Mouse (Mus musculus): ENCODE results near the gene Traf3.

Traf3 gene

DNA sequence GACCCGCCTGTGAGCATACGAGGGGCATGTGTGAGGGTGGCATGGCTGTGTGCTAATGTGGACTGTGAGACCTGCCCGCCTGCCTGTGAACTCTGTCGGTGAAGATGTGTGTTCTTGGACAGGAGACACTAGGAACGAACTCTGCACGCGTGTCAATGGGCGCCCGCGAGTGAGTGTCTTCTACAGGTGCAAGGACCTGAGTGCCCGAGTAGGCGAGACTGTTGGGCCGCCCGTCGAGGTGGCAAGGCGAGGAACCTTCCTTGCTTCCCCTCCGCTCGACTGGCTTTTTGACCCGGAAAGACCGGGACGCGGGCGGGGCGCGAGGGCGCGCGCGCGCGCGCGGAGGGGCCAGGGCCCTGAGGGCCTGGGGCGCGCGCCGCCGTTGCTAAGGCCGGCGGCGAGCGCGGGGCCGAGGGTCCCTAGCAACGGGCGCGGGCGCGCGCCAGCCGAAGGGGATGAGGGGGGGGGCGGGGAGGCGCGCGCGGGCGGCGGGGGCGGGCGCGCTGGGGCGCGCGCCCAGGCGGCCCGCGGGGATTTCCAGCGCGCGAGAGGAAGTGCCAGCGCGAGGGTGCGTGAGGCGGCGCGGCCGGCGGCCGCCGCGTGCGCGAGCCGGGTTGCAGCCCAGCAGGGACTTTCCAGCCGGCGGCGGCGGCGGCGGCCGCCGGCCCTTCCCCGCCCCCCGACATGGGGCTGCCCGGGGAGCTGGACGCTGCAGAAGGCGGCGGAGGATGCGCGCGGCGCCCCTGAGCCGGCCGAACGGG, at the start of gene Traf3:
Gene Traf3, plus strand, starts transcription at position 540 of the 761 bp plus-strand sequence.
- in situ Hi-C loops (cut with MboI, MseI): no loop called here

DNA sequence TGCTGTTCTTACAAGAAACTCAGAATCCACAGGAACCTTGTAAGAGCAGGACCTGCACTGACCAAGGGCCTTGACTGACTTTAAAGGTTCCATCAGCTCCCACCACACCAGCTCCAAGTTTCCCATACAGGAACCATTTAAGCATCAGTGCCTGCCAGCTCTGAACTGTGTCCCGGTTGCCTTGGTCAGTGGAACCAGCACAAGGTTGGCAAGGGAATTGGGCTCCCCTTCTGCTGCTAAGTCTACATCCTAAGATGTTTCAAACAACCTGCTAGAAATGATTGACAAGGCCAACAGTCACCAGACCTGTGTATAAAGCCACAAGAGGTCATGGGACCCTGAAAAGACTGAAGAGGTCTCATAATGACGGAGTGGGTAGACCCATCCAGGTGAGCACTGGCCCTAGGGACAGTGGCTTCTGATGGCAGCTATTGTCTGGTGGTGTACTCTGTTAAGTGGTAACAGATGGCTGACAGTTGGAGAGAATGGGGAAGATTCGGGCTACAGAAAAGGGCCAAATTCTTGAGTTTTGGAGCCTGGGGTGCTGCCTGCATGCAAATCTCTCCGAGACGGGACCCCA, 46.6 kb upstream of the Traf3 start:
- in situ Hi-C loops (cut with MboI, MseI): no loop called here

GRCm38 (mm10) chr12:111120976-111121645, 45.1 kb upstream of the Traf3 start:
- in situ Hi-C loops (cut with MboI, MseI): no loop called here

- in situ Hi-C loops (cut with MboI, MseI): no loop called here
Measured at GRCm38 (mm10) chr12:111122332-111122852, 43.8 kb upstream of the Traf3 start.

DNA sequence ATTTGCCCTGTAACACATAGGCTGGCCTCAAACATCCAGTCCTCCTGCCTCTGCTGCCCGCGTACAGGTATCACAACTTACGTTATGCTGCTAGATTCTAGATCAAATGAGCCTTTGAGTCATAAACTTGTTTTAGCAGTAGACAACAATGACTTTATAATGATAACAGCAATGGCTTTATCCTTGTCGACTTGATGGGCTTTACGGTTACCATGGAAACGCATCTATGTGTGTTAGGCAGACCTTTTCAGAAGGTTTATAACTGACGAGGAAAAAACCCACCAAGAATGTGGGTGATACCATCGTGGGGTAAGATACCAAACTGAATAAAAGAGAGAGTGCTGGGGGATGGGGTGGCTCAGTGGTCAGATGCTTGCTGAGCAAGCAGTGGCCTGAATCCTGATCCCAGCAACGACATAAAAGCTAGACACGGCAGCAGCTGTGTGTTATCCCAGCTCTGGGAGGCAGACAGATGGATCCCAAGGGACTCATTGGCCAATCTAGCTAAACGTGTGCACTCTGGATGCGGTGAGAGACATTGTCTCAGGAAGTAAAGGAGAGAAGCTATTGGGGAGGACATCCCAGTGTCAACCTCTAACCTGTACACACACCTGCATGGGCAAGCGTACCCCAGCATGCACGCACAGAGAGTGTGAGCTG, 41.4 kb upstream of the Traf3 start:
- in situ Hi-C loops (cut with MboI, MseI): no loop called here

- in situ Hi-C loops (cut with MboI, MseI): no loop called here
Measured at GRCm38 (mm10) chr12:111125666-111126065, 40.5 kb upstream of the Traf3 start.

GRCm38 (mm10) chr12:111134169-111134568, 32.0 kb upstream of the Traf3 start:
- in situ Hi-C loops (cut with MboI, MseI): no loop called here

GRCm38 (mm10) chr12:111134791-111135733, 31.1 kb upstream of the Traf3 start:
- in situ Hi-C loops (cut with MboI, MseI): no loop called here

- in situ Hi-C loops (cut with MboI, MseI): no loop called here
Measured at GRCm38 (mm10) chr12:111135953-111136352, 30.2 kb upstream of the Traf3 start.

DNA sequence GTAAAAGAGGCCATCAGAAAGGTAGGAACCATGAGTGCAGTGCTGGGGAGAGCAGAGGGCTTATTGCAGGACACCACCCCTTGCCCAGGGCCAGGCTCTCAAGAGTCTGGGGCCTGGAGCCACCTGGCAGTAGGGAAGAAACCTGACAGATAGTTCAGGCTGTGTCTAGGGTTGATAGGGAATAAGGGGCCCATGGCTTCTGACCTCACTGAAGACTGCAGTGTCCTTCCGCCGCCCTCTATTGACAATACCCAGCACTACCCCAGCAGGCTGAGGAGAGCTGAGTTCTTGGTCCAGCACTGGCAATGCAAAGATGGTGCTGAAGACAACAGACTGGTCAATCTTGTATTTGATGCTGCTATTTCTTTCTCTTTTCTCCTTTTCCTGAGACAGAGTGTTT, 29.1 kb upstream of the Traf3 start:
- in situ Hi-C loops (cut with MboI, MseI): no loop called here

DNA sequence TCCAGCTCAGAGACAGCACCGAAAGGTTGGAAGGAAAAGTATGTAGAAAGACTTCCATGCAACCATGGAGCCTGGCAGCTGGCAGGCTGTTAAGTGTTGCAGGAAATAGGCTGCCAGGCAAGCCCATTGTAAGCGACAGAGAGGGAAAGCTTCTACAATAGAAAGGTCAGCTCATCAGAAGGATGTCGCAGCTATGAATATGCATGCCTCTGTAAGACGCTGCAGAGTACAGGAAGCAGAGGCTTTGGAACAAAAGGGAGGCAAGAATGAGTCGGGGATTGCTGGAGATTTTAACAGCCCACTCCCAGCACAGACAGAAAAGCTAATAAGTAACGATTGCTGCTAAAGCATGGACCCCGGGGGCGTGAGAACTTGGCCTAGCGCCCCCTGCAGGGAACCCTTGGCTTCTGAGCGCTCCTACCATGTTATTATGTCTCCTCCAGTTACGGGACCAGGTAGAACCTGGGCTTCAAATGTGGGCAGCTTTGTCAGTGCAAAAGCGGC, 23.1 kb upstream of the Traf3 start:
- in situ Hi-C loops (cut with MboI, MseI): loop anchor here in 1 of 2 experiments (10.0 kb wide), 1 partner anchor 848 kb away; no protein-coding TSS in a partner anchor

GRCm38 (mm10) chr12:111143509-111144063, 22.6 kb upstream of the Traf3 start:
- in situ Hi-C loops (cut with MboI, MseI): loop anchor here in 1 of 2 experiments (10.0 kb wide), 1 partner anchor 849 kb away; no protein-coding TSS in a partner anchor

DNA sequence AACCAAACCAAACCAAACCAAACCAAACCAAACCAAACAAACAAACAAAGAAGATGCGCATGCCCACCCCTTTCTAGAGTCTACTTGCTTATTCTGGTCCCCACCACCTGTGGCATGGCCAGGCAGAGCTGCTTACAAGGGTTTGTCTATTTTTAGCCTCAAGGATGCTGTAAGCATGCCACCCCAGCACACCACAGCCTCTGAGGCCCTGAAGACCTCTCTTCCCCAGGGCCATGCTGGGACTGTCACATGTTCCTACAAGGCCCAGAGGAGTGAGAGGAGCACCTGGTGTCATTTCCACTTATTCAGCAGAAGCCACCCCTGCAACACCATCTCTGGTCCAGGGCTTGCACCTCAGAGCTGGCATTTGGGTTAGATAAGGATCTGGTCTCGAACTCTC, 21.6 kb upstream of the Traf3 start:
- in situ Hi-C loops (cut with MboI, MseI): loop anchor here in 1 of 2 experiments (10.0 kb wide), 1 partner anchor 850 kb away; no protein-coding TSS in a partner anchor

DNA sequence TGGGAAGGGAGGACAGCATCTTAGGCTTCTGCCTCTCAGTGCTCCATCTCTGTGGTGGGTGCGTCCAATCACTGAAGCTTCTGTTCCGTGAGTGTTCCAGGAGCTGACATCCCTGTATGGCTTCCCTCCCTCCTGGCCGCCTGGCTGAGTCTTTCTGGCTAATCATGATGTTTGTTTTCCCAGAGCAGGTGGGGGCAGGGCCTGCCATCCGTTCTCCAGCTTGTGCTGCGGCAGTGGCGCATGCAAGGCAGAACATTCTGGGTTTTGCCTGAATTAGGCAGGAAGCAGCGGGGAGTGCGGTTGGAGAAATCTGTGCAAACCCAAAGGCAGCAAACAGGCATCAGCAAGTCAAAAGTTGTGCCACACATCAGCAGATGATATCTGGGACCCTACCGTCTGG, 20.9 kb upstream of the Traf3 start:
- in situ Hi-C loops (cut with MboI, MseI): loop anchor here in 1 of 2 experiments (10.0 kb wide), 1 partner anchor 850 kb away; no protein-coding TSS in a partner anchor

DNA sequence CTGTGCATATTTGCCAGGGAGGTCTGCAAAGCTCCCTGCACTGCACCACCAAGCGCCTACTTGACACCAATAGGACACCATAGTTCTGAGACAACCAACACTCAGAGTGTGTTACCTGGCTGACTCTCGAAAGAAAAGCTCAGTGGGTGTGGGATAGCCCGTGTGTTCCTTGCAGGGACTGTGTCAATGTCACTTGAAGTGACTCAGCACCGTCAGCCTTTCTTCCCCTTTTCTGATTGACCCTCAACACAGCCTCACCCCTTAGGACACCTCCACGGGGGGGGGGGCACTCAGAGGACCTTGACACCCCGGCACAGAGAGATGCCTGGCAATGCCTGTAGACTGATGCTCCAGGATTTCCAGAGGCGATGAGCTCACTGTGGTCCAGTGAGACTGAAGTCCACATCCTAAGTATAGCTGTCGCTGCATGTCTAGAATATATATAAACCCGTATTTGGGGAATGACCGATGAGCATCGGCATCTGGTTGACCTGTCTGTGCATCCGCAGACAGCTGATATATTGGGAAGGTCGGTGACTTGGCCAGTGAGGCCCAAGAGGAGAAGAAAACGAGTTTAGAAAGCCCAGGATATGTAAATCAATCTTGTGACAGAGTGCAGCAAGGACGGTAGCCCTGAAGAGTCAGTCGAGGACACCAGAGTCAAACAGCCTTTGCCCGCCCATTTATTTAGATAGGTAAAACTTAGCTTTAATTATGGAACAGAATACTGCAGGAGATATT, 16.5 kb upstream of the Traf3 start:
- in situ Hi-C loops (cut with MboI, MseI): loop anchor here (10.0 kb wide), 2 partner anchors 665 to 855 kb away; no protein-coding TSS in a partner anchor

DNA sequence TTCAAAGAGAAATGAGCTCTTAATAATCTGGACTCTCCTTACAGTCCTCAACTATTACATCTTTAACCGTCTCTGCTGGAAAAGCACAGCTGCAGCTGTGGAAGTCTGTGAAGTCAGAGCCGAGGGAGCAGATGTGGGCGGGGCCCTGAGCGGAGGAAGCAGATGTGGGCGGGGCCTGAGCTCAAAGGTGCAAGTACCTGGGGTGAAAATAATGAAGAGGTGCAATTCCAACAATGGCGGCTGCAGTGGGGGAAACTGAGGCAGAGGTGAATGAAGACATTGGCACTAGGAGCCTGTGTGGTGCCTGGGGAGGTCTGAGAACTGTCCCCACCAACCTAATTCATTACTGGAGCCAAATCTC, 16.0 kb upstream of the Traf3 start:
- in situ Hi-C loops (cut with MboI, MseI): loop anchor here in 1 of 2 experiments (10.0 kb wide), 1 partner anchor 665 kb away; no protein-coding TSS in a partner anchor

- in situ Hi-C loops (cut with MboI, MseI): loop anchor here in 1 of 2 experiments (10.0 kb wide), 1 partner anchor 667 kb away; no protein-coding TSS in a partner anchor
Measured at GRCm38 (mm10) chr12:111151422-111152156, 14.6 kb upstream of the Traf3 start.

- in situ Hi-C loops (cut with MboI, MseI): loop anchor here in 1 of 2 experiments (10.0 kb wide), 1 partner anchor 668 kb away; no protein-coding TSS in a partner anchor
Measured at GRCm38 (mm10) chr12:111152579-111152978, 13.6 kb upstream of the Traf3 start.

Measured in T-helper 17 cell (primary cell).